Mouse (Mus musculus): Measurements from ENCODE around the gene Arhgef40.

Arhgef40 gene

DNA sequence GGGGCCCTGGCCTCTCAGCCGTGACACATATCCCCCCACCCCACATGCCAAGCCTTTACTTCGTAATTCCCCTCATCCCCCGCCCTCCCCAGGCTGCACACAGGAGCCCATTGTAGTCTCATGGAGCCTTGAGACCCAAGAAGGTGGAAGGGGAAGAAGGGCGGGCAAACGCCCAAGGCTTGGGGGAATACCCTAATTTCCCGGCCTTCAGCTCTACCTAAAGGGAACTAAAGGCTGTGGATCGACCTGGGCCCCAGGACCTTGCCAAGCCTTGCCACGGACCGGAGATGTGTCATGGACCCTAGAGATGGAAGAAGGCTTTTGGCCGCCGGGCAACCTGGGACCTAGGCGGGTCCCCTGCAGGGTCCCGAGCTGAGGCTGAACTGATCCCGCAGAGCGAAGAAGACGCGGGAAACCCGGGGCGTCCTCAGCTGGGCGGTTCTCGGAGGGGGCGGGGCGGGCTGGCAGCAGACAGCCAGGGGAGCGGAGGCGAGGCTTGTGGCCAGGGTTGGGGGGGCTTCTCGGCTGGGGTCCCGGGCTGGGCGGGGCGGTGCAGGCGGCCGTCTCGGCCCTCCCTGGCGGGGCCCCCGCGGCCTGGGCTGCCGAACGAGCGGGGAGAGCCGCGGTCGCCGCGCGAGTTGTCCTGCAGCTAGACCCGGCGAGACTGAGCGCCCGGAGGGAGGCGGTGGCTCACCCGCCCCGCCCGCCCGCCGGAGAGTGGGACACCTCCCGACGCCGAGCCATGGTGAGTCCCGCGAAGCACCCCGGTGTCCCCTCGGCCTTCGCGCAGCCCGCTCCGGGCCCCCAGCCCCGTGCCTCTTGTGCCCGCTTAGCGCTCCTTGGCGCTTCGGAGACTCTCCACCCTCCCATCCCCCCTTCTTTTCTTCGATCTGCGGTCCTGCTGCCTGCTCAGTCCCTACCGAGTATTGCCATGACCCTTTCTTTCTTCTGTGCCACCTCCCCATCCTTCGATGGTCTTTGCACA lies at the start of gene Arhgef40:
Gene Arhgef40 (plus strand): TSS at position 473 of the 985 bp plus-strand sequence.
- no peak for DNase-seq (ENCODE audit: low read depth)

DNA sequence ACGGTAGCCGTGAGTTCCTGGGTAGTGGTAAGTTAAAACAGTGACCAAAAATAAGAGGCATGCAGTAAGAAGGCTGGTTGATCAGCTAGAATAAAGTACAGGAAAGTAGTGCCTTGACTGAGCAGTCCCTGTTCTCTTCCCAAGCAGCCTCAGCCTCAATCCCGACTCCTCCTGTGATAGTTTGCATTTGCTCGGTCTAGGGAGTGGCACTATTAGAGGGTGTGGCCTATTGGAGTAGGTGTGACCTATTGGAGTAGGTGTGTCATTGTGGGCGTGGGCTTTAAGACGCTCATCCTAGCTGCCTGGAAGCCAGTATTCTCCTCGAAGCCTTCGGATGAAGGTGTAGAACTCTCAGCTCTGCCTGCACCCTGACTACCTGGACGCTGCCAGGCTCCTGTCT lies 45.5 kb upstream of the Arhgef40 start:
- no peak for DNase-seq (ENCODE audit: low read depth)

DNA sequence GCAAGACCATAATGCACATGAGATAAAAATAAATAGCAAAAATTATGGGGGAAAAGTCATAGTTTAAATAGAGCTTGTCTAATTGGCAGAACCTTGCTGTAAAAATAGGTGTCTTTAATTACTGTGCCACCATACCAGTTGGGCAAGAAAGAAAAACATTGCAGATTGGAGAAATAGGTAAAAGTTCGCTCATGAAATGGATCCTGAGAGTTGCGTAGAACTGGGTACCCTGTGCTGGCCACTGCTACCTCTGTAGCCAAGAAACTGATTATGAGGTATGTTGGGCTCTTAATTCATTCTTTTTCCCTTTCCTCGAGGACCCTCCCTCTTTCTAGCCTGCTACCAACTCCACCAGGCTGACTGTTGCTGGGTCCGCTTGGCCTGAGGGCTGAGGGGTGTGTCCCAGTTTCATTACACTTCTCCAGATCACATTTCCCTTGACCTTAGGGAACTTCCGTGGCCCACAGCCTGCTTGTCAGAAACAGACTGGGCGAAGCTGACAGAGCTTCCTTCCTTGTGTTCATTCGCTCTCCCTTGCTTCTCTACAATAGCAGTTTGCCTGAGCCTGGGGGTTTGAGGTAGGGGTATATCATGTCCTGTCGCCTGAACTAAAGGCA lies 43.5 kb upstream of the Arhgef40 start:
- DNase-seq (ENCODE audit: low read depth): no peak

DNA sequence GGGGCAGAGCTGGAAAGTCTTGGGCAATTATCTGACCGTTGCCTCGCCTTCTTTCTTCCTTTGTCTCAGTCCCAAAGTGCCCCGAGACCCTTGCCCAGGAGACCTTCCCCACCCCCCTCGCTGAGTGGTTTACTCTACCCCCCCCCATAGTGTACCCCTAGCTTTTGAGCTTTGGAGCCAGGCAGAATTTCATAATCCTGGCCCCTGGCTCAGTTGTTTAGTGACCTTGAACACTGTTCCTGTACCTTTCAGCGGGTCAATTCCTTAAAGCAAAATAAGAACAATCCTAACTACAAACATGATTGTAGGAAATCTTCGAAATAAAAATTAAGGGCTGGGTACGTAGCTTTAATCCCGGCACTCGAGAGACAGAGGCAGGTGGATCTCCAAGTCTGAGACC lies 42.9 kb upstream of the Arhgef40 start:
- no peak for DNase-seq (ENCODE audit: low read depth)

DNA sequence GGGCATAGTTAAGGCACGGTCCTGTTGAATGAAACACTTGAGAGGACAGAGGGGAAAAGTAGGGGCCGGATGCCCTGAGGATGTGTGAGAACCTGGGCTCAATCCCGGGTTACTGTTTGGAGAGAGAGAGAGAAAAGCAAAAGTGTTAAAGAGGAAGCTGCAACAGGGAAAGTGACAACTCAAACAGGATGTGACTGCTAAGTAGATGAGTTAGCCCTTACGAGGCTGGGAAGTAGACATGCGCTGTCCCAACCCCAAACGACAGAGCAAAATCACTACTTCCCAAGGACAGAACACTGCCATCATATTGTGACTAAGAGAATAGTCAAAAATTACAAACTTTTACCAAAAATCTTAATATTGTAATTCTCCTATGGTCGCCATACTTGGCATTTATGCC lies 42.3 kb upstream of the Arhgef40 start:
- DNase-seq (ENCODE audit: low read depth): no peak

DNA sequence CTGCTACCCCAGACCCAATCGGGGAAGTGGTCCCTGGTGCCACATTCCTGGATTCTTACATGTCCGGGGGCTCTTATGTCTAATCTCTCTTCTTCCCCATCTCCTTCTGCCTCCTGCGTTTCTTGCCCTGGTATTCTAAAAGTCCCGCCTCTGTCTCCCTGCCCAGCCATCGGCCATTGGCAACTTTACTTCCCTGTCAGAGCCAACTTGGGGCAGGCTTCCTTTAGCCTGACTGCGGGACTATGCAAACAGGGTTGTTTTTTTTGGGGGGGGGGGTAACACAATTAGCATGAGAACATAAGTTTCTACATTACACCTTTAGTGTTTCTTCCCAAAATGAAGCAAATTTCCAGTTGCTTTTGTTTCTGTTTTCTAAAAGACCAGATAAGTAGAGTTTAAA lies 41.2 kb upstream of the Arhgef40 start:
- DNase-seq (ENCODE audit: low read depth): no peak

DNA sequence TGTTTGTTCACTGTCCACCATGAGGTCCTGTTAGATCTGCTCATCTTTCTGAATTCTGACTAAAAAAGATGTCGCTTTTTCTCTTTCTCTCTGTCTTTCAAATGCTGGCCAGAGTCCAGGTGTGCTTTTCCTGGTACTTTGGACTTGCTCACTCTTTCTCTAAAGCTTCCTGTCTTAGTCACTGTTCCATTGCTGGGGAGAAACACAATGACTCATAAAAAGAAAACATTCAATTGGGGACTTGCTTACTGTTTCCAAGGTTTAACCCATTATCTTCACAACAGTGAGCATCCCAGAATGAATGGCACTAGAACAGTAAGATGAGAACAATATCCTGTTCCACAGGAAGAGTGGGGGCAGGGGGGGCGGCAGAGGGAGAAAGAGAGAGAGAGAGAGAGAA lies 24.2 kb upstream of the Arhgef40 start:
- DNase-seq (ENCODE audit: low read depth): no peak

DNA sequence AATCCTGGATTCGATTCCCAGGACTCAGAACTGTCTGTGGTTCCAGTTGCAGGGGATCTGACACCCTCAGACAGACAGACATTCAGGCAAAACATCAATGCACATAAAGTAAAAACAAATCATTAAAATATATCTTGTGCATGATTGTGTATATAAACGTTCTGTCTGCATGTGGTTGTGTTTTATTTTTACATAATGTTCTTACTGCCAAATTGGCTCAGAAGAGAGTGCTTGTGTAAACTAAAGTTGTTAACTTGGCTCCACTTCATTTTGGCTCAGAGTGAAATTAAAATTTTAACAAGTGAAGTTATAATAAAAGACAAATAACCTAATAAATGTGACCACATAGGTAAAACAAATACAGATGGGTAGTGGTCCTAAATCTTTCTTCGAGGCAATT lies 17.1 kb upstream of the Arhgef40 start:
- DNase-seq (ENCODE audit: low read depth): no peak

DNA sequence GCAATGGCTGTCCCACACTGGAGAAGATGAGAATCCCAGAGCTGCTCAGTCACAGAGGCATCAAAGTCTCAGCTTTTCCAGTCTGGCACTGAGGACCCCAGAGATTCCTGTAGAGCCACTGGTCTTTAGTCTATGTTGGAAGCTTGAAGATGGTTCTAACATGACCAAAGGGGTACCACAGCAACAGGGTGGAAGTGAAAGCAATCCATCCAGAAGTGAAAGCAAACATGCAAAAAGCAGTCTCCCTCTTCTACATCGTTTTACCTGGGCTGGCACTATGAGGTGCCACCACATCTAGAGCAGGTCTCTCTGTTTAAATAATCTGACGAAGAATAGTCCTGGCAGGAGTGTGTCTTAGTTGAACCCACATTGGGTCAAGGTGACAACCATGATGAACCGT lies 5.3 kb upstream of the Arhgef40 start:
- no peak for DNase-seq (ENCODE audit: low read depth)

DNA sequence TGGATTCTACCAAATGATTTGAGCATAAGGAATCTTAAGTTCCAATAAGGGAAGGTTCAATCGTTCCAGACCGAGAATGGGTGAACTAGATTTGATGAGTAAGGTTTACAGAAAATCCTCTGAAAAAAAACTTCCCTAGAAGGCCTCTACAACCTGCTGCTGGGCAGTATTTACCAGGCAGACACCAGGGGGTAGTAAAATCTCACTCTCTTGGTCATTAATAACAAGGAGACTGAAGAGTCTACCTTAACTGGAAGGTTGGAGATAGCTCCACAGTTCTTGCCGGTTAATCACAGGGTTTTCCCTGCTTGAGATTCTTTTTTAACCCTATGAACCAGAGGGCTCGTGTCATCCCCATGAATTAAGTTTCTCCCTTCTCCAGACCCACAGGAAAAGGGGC lies 1.3 kb upstream of the Arhgef40 start:
- DNase-seq (ENCODE audit: low read depth): no peak

DNA sequence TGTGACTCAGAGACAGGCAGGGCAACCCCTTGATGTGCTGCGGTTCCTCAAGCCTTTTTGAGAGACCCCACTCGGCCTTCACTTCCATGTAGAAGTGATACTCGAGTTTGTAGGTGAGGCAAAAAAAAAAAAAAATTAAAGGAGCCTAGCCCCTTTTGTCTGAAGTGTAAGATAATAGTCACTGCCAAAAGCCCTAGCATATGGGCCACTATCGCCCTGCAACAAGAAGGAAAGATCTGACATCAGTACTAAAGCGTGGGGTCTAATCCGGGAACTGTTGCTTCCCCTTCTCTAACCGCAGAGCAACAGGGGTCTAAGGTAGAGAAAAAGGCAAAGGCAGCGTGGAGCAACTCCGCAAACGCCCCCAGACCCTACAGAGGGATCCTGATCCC lies 668 bp upstream of the Arhgef40 start:
- no peak for DNase-seq (ENCODE audit: low read depth)

DNA sequence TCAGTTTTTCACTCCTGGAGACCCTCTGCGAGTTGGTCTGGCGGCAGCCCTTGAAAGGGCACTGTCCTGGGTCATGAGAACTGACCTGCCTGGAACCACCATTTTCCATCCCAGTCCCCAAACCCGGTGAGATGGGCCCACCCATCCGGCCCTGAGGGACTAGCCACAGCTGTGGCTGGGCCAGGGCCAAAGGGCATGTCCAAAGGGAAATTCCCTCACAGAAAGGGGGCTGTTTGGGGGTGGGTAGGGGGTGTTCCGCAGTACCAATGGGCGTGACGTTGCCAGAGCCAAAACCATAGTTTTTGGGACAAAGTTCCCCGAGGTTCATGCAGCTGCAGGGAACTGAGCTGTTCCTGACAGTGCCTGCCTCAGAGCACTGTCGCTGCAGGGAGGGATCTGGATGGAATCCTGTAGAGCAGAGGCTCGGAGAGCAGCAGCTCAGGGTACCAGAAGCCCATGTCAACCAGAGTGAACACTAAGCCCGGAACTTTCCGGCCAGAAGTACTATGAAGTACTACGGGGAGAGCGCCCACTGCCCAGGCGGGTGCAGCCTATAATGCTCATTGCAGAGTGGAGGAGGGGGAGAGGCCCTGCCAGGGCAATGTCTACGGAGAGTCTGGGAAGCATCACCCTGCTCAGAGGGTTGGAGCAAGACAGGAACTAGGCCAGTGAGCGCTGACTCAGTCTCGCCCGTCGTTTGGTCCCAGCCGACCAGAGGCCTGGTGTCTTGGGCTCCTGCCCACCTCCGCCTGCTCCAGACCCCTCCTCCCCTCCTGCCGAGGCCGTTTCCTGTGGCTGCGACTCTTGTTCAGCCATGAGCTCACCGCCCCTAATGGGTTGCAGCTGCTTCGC lies 1.0 kb downstream of the Arhgef40 start:
- DNase-seq (ENCODE audit: low read depth): no peak

DNA sequence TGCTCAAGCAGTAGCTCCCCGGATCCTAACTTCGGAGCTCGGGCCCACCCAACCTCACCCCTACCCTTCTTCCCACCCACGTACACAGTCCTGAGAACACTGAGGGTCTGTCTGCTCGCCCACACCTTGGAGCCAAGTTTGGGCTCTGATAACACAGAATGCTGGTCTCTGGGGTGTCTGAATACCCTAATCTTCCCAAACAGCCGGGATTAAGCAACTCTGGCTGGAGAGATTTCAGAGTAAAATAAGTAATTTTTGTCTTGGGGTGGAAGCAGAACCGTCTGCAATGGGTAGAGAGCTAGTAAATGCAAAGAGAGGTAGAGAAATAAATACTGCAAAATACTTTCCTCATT lies 1.6 kb downstream of the Arhgef40 start:
- no peak for DNase-seq (ENCODE audit: low read depth)

DNA sequence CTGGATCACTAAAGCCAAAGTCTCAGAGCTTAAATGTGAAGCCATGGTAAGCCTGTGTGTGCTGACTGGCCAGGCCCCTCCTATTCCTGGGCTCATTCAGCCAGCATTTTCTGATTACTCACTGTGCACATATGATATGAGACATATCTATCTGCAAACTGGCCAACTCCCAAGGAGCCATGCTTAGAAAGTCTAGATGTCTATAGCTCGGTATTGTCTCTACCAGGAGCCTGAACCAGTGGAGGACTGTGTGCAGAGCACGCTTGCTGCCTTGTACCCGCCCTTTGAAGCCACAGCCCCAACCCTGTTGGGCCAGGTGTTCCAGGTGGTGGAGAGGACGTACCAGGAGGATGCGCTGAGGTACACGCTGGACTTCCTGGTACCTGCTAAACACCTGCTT lies 2.7 kb downstream of the Arhgef40 start:
- no peak for DNase-seq (ENCODE audit: low read depth)

DNA sequence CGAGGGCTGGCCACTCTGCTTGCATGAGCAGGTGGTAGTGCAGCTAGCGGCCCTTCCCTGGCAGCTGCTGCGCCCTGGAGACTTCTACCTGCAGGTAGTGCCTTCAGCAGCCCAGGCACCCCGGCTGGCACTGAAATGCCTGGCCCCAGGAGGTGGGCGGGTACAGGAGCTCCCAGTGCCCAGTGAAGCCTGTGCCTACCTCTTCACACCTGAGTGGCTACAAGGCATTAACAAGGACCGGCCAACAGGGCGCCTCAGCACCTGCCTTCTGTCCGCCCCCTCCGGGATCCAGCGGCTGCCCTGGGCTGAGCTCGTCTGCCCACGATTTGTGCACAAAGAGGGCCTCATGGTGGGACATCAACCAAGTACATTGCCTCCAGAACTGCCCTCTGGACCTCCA lies 4.2 kb downstream of the Arhgef40 start:
- no peak for DNase-seq (ENCODE audit: low read depth)

DNA sequence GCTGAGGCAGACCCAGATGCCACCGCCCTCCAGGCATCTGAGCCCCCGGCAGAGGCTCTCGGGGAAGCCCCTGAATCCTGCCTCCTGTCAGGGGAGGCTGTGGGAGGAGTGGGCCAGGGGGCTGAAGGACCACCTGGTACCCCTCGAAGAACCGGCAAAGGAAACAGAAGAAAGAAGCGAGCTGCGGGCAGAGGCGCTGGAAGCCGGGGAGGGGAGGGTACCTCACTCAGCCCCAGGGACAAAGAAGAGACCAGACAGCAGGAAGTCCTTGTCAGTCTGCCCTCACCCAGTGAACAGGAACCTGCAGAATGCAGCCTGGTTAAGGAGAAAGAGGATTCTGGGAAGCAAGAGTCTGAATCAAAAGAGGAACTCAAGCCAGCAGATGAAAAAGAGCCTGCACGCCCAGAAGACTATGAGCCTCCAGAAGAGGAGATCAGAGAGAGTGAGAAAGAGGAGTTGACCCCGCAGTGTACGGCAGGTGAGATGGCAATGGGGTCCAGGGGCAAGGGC lies 5.0 kb downstream of the Arhgef40 start:
- no peak for DNase-seq (ENCODE audit: low read depth)

DNA sequence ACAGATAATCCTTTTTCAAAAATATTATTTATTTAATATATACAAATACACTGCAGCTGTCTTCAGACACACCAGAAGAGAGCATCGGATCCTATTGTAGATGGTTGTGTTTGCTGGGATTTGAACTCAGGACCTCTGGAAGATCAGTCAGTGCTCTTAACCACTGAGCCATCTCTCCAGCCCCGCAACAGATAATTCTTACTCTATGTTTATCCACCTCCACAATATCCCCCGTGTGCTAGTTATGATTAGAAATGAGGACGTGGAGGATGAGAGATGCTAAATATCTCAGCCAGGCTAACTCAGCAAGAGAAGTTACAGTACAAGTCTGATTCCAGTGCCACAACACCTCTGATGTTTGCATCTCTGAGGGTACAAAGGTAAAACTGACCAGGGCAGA lies 9.9 kb downstream of the Arhgef40 start:
- DNase-seq (ENCODE audit: low read depth): no peak

DNA sequence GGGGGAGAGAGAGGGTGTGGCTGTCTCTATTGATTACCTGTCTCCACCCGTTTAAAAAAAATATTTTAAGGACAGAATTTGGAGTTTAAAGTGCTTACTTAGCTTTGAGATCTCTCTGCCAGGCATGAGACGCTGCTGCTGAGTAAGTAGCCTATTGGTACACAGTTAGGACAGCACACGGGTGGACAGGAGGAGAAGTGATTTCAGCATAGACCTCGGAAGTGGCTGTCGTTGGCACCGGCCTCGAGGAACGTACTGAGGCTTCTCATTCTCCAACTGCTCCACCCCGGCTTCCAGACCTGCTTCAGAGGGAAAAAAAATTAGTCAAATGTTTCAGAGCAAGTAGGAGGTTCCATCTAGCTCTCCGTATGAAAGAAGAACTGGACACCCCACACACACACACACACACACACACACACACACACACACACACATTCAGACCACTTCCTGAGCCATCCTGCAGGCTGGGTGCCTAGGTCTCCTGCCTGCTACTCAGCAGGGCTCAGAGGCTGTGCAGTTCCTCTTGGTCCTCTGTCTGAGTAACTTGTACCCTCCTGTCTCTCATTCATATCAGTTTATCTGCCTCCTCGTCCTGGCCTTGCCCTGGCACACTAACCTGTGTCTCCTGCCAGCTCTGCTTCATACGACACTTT lies 10.8 kb downstream of the Arhgef40 start:
- DNase-seq (ENCODE audit: low read depth): no peak

DNA sequence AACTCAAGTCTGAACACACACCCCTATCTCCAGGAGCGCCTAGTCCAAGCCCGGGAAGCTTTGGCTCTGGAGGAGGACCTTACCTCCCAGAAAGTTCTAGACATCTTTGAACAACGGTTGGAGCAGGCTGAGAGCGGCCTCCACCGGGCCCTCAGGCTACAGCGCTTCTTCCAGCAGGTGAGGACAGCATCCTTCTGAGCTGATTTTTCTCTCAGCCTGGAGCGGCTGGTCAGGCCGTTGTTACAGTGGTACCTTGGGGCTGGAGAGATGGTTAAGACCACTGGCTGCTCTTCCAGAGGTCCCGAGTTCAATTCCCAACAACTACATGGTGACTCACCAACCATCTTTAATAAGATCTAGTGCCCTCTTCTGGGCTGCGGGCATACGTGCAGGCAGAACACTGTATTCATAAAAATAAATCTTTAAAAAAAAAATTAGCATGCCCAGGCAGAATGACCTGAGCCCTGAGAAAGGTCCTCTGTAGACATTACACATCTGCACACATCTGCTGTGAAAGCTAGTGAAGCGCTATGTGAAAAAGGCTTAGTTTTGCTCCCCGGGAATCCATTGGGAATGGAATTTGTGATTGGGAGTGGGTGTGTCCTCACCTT lies 11.8 kb downstream of the Arhgef40 start:
- DNase-seq (ENCODE audit: low read depth): no peak

DNA sequence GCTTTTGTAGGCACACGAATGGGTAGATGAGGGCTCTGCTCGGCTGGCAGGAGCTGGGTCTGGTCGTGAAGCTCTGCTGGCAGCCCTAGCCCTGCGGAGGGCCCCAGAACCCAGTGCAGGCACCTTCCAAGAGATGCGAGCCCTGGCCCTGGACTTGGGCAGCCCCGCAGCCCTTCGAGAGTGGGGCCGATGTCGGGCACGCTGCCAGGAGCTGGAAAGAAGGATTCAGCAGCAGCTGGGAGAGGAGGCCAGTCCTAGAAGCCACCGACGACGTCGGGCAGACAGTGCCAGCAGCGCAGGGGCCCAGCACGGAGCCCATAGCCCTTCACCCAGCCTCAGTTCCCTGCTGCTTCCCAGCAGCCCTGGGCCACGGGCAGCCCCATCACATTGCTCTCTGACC lies 12.3 kb downstream of the Arhgef40 start:
- DNase-seq (ENCODE audit: low read depth): no peak

DNA sequence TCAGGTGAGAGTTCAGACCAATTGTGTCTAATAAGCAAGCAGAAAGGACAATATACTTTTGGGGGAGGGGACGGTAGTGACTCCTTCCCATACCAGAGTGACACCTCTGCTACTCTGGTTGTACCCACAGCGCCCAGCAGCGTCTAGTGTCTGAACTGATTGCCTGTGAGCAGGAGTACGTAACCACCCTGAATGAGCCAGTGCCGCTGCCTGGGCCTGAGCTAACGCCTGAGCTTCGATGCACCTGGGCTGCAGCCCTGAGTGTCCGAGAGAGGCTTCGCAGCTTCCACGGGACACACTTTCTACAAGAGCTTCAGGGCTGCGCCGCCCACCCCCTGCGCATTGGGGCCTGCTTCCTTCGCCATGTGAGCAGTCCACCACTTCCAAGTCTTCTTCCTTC lies 13.0 kb downstream of the Arhgef40 start:
- no peak for DNase-seq (ENCODE audit: low read depth)
